Mouse (Mus musculus) forebrain, embryonic 14.5 days (tissue): ENCODE results near the gene Kif21b. TPM values are rescaled to one million over a fixed set of nuclear protein-coding genes. Genes with fewer than 3 reads are reported as not detected.

Source experiments
- ATAC-seq: fragments of 200-750 bp; cut with Nextera tagmentation; 2 replicates; pipeline ENCODE4 v1.8.0; 2017; ENCODE audit warnings: mild to moderate bottlenecking, moderate library complexity
- DNase-seq: peaks from one replicate; pipeline ENCODE4 v3.0.0-alpha.2; 2015; ENCODE audit warnings: low spot score
- H3K27ac ChIP-seq: fragments of 300-500 bp; sonication (generic); 2 replicates; pipeline ENCODE4 v1.5.1; 2014; ENCODE audit warnings: low read depth, mild to moderate bottlenecking, control low read depth, low read length, moderate library complexity
- H3K27me3 ChIP-seq: fragments of 300-500 bp; sonication (generic); replicated peaks from 2 replicates; pipeline ENCODE4 v1.6.1; 2014; ENCODE audit warnings: low read length, control low read depth, mixed read lengths; ENCODE audit not compliant: control insufficient read depth, insufficient read depth
- H3K36me3 ChIP-seq: fragments of 300-500 bp; sonication (generic); 2 replicates; pipeline ENCODE4 v1.6.1; 2014; ENCODE audit warnings: low read length, control low read depth; ENCODE audit not compliant: control insufficient read depth, insufficient read depth
- H3K4me1 ChIP-seq: fragments of 300-500 bp; sonication (generic); 2 replicates; pipeline ENCODE4 v1.6.1; 2014; ENCODE audit warnings: antibody characterized with exemption, low read length, control low read depth; ENCODE audit not compliant: control insufficient read depth, insufficient read depth
- H3K4me2 ChIP-seq: fragments of 300-500 bp; sonication (generic); 2 replicates; pipeline ENCODE4 v1.6.1; 2014; ENCODE audit warnings: mild to moderate bottlenecking, control low read depth, low read length
- H3K4me3 ChIP-seq: fragments of 300-500 bp; sonication (generic); 2 replicates; pipeline ENCODE4 v1.5.1; 2014; ENCODE audit warnings: low read depth, low read length, control low read depth
- H3K9ac ChIP-seq: fragments of 300-500 bp; sonication (generic); 2 replicates; pipeline ENCODE4 v1.6.1; 2014; ENCODE audit warnings: mild to moderate bottlenecking, low read length, control low read depth, moderate library complexity
- H3K9me3 ChIP-seq: fragments of 300-500 bp; sonication (generic); replicated peaks from 2 replicates; pipeline ENCODE4 v1.6.1; 2016; ENCODE audit warnings: low read length, control low read depth, mixed read lengths; ENCODE audit not compliant: control insufficient read depth
- WGBS: fragments of 180-500 bp; shearing (Covaris S2); extraction: QIAGEN DNeasy Blood & Tissue Kit; methylation state at CpG from one replicate; pipeline ENCODE4 v1.1.7; 2014; 5-methylcytosine and 5-hydroxymethylcytosine counted together
- polyA plus RNA-seq: library from polyadenylated mRNA; unstranded; fragments of >200 nt; fragmentation: Nextera tagmentation; extraction: Ambion mirVana; gene quantifications from 2 replicates; pipeline ENCODE4 v1.2.1, GENCODE M21; 2014

Gene Kif21b
- polyA plus RNA-seq, 1 experiment from 2014 or later = 52.4 TPM

GRCm38 (mm10) chr1:136133570-136134240 is 2.5 kb downstream of the Kif21b start:
- ATAC-seq = peak; percentile 7
- DNase-seq = peak; percentile 78
- H3K27ac ChIP-seq = peak overlapping the region; percentile 92
- WGBS = 23% methylated on average over 13 of the region's 13 CpGs
- H3K9me3 ChIP-seq = no peaks in the 10 kb centered on the region
- H3K4me2 ChIP-seq = peak overlapping the region; percentile 73
- no peaks in the 10 kb centered on the region for H3K27me3 ChIP-seq
- H3K4me1 ChIP-seq = peaks cover 56% of the 10 kb centered on the region
- H3K36me3 ChIP-seq = no peaks in the 10 kb centered on the region
- peak overlapping the region; percentile 96 for H3K4me3 ChIP-seq
- H3K9ac ChIP-seq = peak overlapping the region; percentile 98

- no peak for ATAC-seq
Measured at GRCm38 (mm10) chr1:136134547-136134946, 3.4 kb downstream of the Kif21b start.

GRCm38 (mm10) chr1:136135046-136135445 is 3.9 kb downstream of the Kif21b start:
- no peaks in the 10 kb centered on the region for H3K36me3 ChIP-seq
- peaks cover 64% of the 10 kb centered on the region for H3K4me1 ChIP-seq
- no peak overlapping the region for H3K27ac ChIP-seq
- no peaks in the 10 kb centered on the region for H3K27me3 ChIP-seq
- no peak for ATAC-seq
- no peak overlapping the region for H3K4me3 ChIP-seq
- DNase-seq = no peak
- 52% methylated on average over 1 of the region's 1 CpGs for WGBS
- no peak overlapping the region; the same call in 1 of the 2 replicates for H3K9ac ChIP-seq
- no peaks in the 10 kb centered on the region for H3K9me3 ChIP-seq
- H3K4me2 ChIP-seq = peak overlapping the region; percentile 73

More at GRCm38 (mm10) chr1:136134547-136134946, 3.4 kb downstream of the Kif21b start:
- Histone ChIP-seq H3K9me3 (no peaks in the 10 kb centered on the region), H3K4me3 (peak overlapping the region; percentile 96), H3K27me3 (no peaks in the 10 kb centered on the region), H3K36me3 (no peaks in the 10 kb centered on the region), H3K4me1 (peaks cover 61% of the 10 kb centered on the region), H3K4me2 (peak overlapping the region; percentile 73), H3K27ac (no peak overlapping the region), H3K9ac (peak overlapping the region; percentile 98)
- DNase-seq = no peak
- 74% methylated on average over 2 of the region's 2 CpGs for WGBS

- no peaks in the 10 kb centered on the region for H3K36me3 ChIP-seq
- peaks cover 68% of the 10 kb centered on the region for H3K4me1 ChIP-seq
- peak overlapping the region; percentile 73 for H3K4me2 ChIP-seq
- H3K9ac ChIP-seq = no peak overlapping the region
- DNase-seq (no peak), ATAC-seq (no peak)
- H3K9me3 ChIP-seq = no peaks in the 10 kb centered on the region
- H3K4me3 ChIP-seq = no peak overlapping the region
- H3K27me3 ChIP-seq = no peaks in the 10 kb centered on the region
- WGBS = 65% methylated on average over 6 of the region's 6 CpGs
- H3K27ac ChIP-seq = no peak overlapping the region
Measured at GRCm38 (mm10) chr1:136135777-136136444, 4.7 kb downstream of the Kif21b start.

- no peaks in the 10 kb centered on the region for H3K27me3 ChIP-seq
- peak overlapping the region; percentile 69 for H3K27ac ChIP-seq
- DNase-seq = no peak
- H3K4me3 ChIP-seq = no peak overlapping the region
- no peaks in the 10 kb centered on the region for H3K9me3 ChIP-seq
- peak overlapping the region; percentile 73 for H3K4me2 ChIP-seq
- no peak for ATAC-seq
- no peak overlapping the region for H3K9ac ChIP-seq
- H3K4me1 ChIP-seq = peaks cover 74% of the 10 kb centered on the region
- WGBS = 58% methylated on average over 4 of the region's 4 CpGs
- H3K36me3 ChIP-seq = no peaks in the 10 kb centered on the region
Measured at GRCm38 (mm10) chr1:136136547-136136946, 5.4 kb downstream of the Kif21b start.

GRCm38 (mm10) chr1:136137071-136137531 is 5.9 kb downstream of the Kif21b start:
- WGBS = 33% methylated on average over 7 of the region's 7 CpGs
- H3K4me2 ChIP-seq = peak overlapping the region; percentile 73
- H3K9me3 ChIP-seq = no peaks in the 10 kb centered on the region
- no peaks in the 10 kb centered on the region for H3K27me3 ChIP-seq
- H3K36me3 ChIP-seq = no peaks in the 10 kb centered on the region
- peak overlapping the region; percentile 69 for H3K27ac ChIP-seq
- peak overlapping the region; percentile 5; the same call in 1 of the 2 replicates for H3K4me3 ChIP-seq
- H3K4me1 ChIP-seq = peaks cover 80% of the 10 kb centered on the region
- no peak for ATAC-seq
- DNase-seq = no peak
- peak overlapping the region; percentile 46; the same call in 1 of the 2 replicates for H3K9ac ChIP-seq

GRCm38 (mm10) chr1:136137575-136137974 is 6.4 kb downstream of the Kif21b start:
- Histone ChIP-seq H3K4me3 (peak overlapping the region; percentile 5; the same call in 1 of the 2 replicates), H3K27me3 (no peaks in the 10 kb centered on the region), H3K9me3 (no peaks in the 10 kb centered on the region), H3K4me1 (peaks cover 85% of the 10 kb centered on the region), H3K36me3 (no peaks in the 10 kb centered on the region), H3K4me2 (peak overlapping the region; percentile 73), H3K9ac (peak overlapping the region; percentile 46), H3K27ac (peak overlapping the region; percentile 69)
- peak; percentile 4; the same call in 1 of the 2 replicates for ATAC-seq
- WGBS = 0% methylated on average over 4 of the region's 4 CpGs
- peak; percentile 88 for DNase-seq

- Histone ChIP-seq H3K27ac (peak overlapping the region; percentile 69), H3K4me3 (no peak overlapping the region), H3K9me3 (no peaks in the 10 kb centered on the region), H3K4me2 (peak overlapping the region; percentile 73; the same call in 1 of the 2 replicates), H3K36me3 (no peaks in the 10 kb centered on the region), H3K27me3 (no peaks in the 10 kb centered on the region), H3K4me1 (peaks cover 92% of the 10 kb centered on the region), H3K9ac (peak overlapping the region; percentile 26)
- ATAC-seq = no peak
- DNase-seq = no peak
- WGBS = 49% methylated on average over 10 of the region's 10 CpGs
Measured at GRCm38 (mm10) chr1:136138191-136138830, 7.1 kb downstream of the Kif21b start.
